Mouse (Mus musculus) cerebellum, adult (tissue): ENCODE data around the gene Txndc5.

Source experiments
- ATAC-seq: cut with Nextera tagmentation; 2 replicates; pipeline ENCODE4 v1.9.2; 2017; ENCODE audit warnings: mild to moderate bottlenecking, moderate library complexity, mixed read lengths; ENCODE audit not compliant: insufficient number of reproducible peaks, low FRiP score, low TSS enrichment

The Txndc5 gene

DNA sequence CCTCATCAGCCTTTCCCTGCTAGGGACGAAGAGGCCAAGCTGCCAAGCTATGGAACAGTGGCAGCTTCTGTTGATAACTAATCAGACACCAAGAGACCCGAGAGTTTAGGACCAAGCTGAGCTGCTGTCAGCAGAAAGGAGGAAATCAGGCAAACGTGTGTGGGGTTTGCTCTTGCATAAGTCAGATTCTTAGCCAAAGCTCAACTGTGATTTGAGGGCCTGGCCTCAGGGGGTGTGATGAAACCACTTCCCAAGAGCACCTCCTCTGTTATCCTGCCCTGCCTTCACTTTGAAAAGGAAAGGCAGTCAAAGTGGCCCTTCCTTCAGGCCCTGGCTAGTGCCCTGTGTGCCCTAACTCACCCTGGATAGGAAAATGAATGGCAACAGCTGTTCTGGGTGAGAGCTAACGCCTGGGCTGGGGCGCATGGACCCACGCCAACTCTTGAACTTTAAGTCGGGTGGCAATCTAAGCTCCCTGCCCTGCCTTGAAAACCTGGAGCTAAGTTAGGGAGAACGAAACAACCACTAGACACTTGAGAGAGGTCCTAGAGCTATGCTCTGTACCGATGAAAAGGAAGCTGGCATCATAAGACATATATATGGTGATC is at the start of gene Txndc5:
Txndc5 (minus strand) TSS at position 138 of the 608 bp plus-strand sequence.
- ATAC-seq, result peak; percentile 5; the same call in 1 of the 2 replicates

DNA sequence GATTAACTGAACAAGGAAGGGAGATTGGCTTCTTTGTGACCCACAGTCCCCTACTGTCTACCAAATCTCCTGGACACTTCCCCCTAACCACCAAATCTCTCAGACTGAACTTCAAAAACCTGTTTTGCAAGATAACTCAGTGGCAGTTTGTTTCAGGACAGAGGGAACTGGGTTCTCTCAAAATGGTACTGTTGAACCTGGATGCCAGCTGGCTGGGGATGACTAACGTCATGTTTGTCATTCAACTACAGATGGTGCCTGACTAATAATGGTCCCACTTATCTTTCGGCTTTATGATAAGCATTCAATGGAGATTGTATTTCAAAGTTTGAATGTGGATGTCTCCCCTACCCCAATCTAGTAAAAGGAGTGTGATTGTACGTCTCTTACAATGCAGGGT is 46.0 kb upstream of the Txndc5 start:
- no peak for ATAC-seq

- ATAC-seq, result no peak
These were observed 44.7 kb upstream of the Txndc5 start for GRCm38 (mm10) chr13:38573281-38573680.

GRCm38 (mm10) chr13:38565245-38565644 is 36.6 kb upstream of the Txndc5 start:
- ATAC-seq, result no peak

GRCm38 (mm10) chr13:38554611-38555010 is 26.0 kb upstream of the Txndc5 start:
- no peak for ATAC-seq

- no peak for ATAC-seq
These were observed 25.6 kb upstream of the Txndc5 start for GRCm38 (mm10) chr13:38554210-38554609.

DNA sequence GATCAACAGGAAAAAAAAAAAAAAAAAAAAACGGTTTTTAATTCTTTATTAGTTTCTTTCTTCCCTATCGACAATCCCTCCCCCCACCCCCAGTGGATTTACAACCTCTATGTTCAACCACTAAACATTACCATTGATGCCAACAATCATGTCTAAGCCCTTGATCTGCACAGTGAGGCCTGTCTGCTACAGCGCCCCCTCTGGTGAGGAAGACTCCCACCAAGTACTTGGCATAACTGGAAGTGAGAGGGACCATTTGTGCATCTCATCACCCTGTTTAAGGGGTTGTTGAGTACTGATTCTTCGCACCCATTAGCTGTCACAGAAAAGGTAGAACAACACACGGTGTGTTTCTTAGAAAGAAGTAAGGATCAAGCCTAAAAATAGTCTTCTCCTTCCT is 20.1 kb upstream of the Txndc5 start:
- no peak for ATAC-seq

GRCm38 (mm10) chr13:38547717-38548116 is 19.1 kb upstream of the Txndc5 start:
- no peak for ATAC-seq

- ATAC-seq, result no peak
These were observed 18.1 kb upstream of the Txndc5 start for GRCm38 (mm10) chr13:38546754-38547153.

DNA sequence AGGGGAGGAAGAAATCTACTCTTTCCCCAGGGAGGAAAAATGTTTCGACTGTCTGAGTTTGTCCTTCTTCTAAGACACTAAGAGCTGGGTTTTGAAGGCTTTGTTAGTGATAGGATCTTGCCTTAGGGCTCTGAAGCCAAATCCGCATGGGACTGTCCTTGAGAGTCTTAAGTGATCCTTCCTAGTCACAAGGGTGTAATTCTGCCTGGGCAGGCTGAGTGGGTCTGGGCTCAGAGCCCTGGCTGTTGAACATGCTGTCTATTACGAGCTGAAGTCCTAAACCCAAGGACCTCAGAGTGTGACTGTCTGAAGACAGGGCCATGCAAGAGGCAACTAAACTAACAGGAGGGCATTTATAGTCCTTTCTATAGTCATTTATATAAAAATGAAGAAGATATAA is 16.8 kb upstream of the Txndc5 start:
- ATAC-seq, result no peak

GRCm38 (mm10) chr13:38544769-38545445 is 16.3 kb upstream of the Txndc5 start:
- no peak for ATAC-seq

DNA sequence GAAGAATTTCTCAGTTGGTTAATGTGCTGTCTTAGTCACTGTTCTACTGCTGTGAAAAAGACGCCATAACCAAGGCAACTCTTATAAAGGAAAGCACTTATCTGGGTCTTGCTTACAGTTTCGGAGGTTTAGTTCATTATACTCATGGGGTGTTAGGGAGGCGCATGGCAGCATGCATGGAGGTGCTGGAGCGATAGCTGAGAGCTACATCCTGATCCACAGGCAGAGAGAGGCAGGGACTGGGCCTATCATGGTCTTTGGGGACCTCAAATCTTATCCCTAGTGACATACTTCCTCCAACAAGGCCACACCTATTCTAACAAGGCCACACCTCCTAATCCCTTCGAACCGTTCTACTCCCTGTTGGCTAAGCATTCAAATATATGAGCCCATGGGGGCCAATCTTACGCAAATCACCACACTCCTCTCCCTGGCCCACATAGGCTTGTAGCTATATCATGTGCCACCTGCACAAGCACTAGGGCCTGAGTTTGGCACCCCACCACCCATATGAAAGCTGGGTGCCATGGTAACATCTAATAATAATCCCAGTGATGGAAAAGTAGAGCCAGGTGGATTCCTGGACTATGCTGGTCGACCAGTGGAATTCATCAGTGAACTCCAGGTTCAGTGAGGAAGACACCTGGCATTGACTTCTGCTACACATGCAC is 15.0 kb upstream of the Txndc5 start:
- no peak for ATAC-seq

DNA sequence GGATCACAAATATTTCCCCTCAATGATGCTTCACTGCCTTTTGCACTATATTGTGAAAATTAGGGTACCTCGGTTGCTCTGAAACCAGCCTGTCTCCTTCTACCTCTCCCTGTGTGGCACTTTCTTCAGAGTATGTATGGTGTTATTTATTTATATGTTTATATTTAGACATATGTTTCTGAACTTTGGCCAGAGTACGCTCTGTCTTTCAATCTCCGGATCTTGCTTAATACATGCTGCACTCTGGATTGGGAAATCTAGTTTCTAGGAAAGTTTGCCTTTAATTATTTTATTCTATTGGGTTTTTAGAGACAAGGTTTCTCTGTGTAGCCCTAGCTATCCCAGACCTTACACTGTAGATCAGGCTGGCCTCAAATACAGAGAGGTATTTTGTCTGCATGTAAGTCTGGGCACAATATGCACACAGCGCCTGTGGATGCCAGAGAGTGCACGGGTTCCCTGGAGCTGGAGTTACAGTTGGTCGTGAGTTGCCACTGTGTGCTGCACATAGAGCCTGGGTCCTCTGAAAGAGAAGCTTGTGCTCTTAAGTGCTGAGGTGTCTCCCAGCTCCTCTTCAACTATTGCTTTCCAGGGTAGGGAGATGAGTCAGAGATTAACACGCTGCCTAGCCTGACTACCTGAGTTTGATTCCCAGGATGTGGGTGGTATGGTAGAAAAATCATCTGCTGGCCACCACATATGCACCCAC is 10.7 kb upstream of the Txndc5 start:
- ATAC-seq, result no peak

- ATAC-seq, result no peak
These were observed 8.9 kb upstream of the Txndc5 start for GRCm38 (mm10) chr13:38537521-38537920.

DNA sequence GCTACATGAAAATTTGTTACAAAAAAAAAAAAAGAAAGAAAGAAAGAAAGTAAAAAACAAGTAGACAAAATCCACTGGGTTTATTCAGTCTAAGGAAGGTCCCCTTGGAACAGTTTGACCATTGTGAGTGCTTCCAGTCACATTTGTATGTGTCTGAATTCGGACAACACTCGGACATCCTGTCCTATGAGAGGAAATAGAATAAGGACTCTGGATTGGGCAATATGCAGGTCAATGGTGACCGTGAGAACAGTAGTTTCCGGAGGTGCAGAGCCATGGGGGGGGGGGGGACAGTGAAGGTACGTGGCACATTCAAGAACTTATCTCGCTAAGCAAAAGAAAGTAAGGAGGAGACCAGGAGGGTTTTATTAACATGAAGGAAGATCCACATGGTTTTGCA is 6.1 kb upstream of the Txndc5 start:
- ATAC-seq, result no peak

- no peak for ATAC-seq
These were observed 5.4 kb upstream of the Txndc5 start for GRCm38 (mm10) chr13:38534016-38534415.

- ATAC-seq, result no peak
These were observed 4.8 kb upstream of the Txndc5 start for GRCm38 (mm10) chr13:38533461-38533860.

DNA sequence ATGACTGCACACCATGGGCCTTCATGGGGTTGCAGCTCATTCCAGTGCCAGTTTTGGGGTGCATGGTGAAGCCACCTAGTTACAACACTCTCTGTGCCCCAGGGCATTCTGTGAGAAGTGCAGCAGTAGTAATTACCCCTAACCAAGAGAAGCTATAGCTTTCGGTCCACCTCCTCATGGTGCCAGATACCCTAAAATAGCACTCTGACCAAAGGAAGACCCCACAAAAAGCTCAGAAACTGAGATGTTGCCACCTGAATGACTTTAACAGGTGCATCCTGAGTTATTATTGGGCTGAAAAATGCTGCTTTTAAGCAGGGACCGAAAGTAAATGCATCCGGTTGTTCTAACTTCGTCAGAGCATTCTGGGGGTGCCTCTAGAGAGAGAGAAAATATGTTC is 2.9 kb upstream of the Txndc5 start:
- no peak for ATAC-seq

GRCm38 (mm10) chr13:38529576-38529975 is 952 bp upstream of the Txndc5 start:
- ATAC-seq, result no peak

DNA sequence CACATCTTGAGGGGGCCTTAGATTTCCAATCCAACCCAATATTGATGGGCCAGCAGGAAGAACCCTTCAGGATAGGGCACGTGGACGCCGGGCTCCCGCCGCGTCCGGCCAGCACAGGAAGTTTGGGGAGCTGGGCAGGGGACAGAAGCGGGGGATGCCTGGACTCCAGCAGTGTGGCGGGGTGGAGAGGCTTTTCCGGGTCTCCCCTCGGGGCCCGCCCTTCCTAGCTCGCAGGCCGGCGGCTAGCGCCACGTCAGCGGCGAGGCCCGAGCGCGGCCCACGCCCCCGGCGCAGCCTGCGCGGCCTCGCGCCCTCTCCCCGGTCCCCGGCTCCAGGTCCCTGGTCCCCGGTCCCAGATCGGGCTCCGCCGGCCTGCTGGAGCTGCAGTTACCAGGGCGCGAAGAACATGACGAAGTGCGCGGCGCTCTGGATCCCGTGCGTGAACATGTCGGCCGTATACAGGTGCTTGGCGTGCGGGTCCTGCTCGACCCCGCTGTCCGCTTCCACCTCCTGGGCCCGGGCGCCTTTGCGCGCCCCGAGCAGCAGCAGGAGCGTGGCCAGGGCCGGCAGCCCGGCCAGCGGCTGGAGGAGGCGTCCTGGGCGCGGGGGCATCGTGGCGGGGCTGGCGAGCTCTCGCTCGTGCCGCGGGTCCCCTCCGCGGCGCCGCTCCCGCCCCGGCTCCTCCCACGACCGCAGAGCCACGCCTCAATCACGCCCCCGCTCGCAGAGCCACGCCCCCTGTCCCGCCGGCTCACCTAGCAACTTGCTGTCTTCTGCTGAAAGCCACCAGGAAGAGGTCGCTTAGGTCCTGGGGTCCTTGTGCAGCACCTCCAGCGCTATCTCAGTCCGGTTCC is 600 bp downstream of the Txndc5 start:
- ATAC-seq, result peak; percentile 83
